7 mouse cellular contexts compared by ENCODE assay signal in genomic region chr3:84302273-84302672, GRCm38 (mm10). TPM values are rescaled to one million over a fixed set of nuclear protein-coding genes. Genes with fewer than 3 reads are reported as not detected.
DNase-seq lines count a peak whose midpoint lies in the region; ATAC-seq and TF ChIP-seq lines count a peak whose summit lies in the region.

No protein-coding gene starts in this region.

- H3K36me3 ChIP-seq in intestine, embryonic 15.5 days = no peaks in the 10 kb centered on the region
- no peaks in the 10 kb centered on the region for H3K36me3 ChIP-seq in stomach, postnatal 0 days (ENCODE audit: control insufficient read depth, insufficient read depth, low read length)

- peaks cover 24% of the 10 kb centered on the region; the same call in 1 of the 2 replicates for H3K27me3 ChIP-seq in intestine, embryonic 15.5 days (replicated peaks)
- no peaks in the 10 kb centered on the region for H3K27me3 ChIP-seq in stomach, postnatal 0 days (ENCODE audit: control insufficient read depth, insufficient read depth, low read length)

- no peak overlapping the region for H3K4me3 ChIP-seq in lung, adult 2 months (replicated peaks; ENCODE audit: extremely low read depth, low read depth, low read length)
- H3K4me3 ChIP-seq in cortical plate, adult 2 months (ENCODE audit: insufficient read depth, low read length) = no peak overlapping the region
- no peak overlapping the region for H3K4me3 ChIP-seq in intestine, embryonic 15.5 days (replicated peaks)
- H3K4me3 ChIP-seq in stomach, postnatal 0 days (ENCODE audit: low read depth, low read length) = no peak overlapping the region

- TF ChIP-seq POLR2A in lung, adult 2 months (IDR thresholded peaks at IDR 0.05; ENCODE audit: borderline replicate concordance, extremely low read depth, low read depth, low read length) = no peak
- no peak for TF ChIP-seq POLR2A in cortical plate, adult 2 months (IDR thresholded peaks at IDR 0.05; ENCODE audit: extremely low read depth, insufficient read depth, low read length)

- ATAC-seq in intestine, embryonic 15.5 days = peak; percentile 62; the same call in 1 of the 2 replicates
- peak; percentile 62; the same call in 1 of the 2 replicates for ATAC-seq in stomach, postnatal 0 days (ENCODE audit: low FRiP score, low TSS enrichment)

- H3K9ac ChIP-seq in intestine, embryonic 15.5 days = no peak overlapping the region
- no peak overlapping the region for H3K9ac ChIP-seq in stomach, postnatal 0 days (ENCODE audit: low read length)

- H3K9me3 ChIP-seq in intestine, embryonic 15.5 days = no peaks in the 10 kb centered on the region
- no peaks in the 10 kb centered on the region for H3K9me3 ChIP-seq in stomach, postnatal 0 days (ENCODE audit: control insufficient read depth, low read length)

- WGBS in lung, adult 2 months = 30% methylated on average over 4 of the region's 4 CpGs
- WGBS in intestine, embryonic 15.5 days = 16% methylated on average over 4 of the region's 4 CpGs
- 16% methylated on average over 4 of the region's 4 CpGs for WGBS in stomach, postnatal 0 days

- H3K27ac ChIP-seq in cortical plate, adult 2 months (ENCODE audit: insufficient read depth, low read length) = no peak overlapping the region
- no peak overlapping the region for H3K27ac ChIP-seq in intestine, embryonic 15.5 days
- no peak overlapping the region for H3K27ac ChIP-seq in stomach, postnatal 0 days (replicated peaks)

- TF ChIP-seq CTCF in lung, adult 2 months (IDR thresholded peaks at IDR 0.05; ENCODE audit: insufficient read depth, low read length) = peak; percentile 48; the same call in 1 of the 2 replicates
- peak; percentile 36; the same call in 1 of the 2 replicates for TF ChIP-seq CTCF in cortical plate, adult 2 months (IDR thresholded peaks at IDR 0.05; ENCODE audit: extremely low read depth, insufficient read depth, low read length)
- peak; percentile 80 for TF ChIP-seq CTCF in stomach, postnatal 0 days (IDR thresholded peaks at IDR 0.05; ENCODE audit: low read depth)

- peak; percentile 28 for DNase-seq in lung, adult 2 months
- no peak for DNase-seq in lung, adult 18-20 months
- peak; percentile 39 for DNase-seq in R1 (ENCODE audit: low read depth, low spot score)
- DNase-seq in lung, postnatal 36 days = peak; percentile 75
- DNase-seq in stomach, postnatal 0 days (ENCODE audit: low spot score) = peak; percentile 75

- TF ChIP-seq EP300 in stomach, postnatal 0 days (optimal IDR thresholded peaks at IDR 0.05) = no peak

- H3K4me2 ChIP-seq in intestine, embryonic 15.5 days (replicated peaks) = no peak overlapping the region
- H3K4me2 ChIP-seq in stomach, postnatal 0 days (replicated peaks; ENCODE audit: low read depth) = no peak overlapping the region

- H3K4me1 ChIP-seq in lung, adult 2 months (ENCODE audit: control insufficient read depth, insufficient read depth, low read length) = 0 out of 2 replicates have a peak, but pooled peaks cover 2% of the 10 kb centered on the region
- H3K4me1 ChIP-seq in cortical plate, adult 2 months (ENCODE audit: control insufficient read depth, insufficient read depth, low read length) = no peaks in the 10 kb centered on the region; the same call in 1 of the 2 replicates
- H3K4me1 ChIP-seq in intestine, embryonic 15.5 days (replicated peaks) = peaks cover 16% of the 10 kb centered on the region
- H3K4me1 ChIP-seq in stomach, postnatal 0 days (replicated peaks; ENCODE audit: control insufficient read depth, insufficient read depth) = peaks cover 3% of the 10 kb centered on the region; the same call in 1 of the 2 replicates

RNA-seq across cellular contexts. Expression of gene Trim2, which starts 4.4 kb away (rescaled TPM):
- 26.3 and 29.8 TPM in 2 replicates for polyA plus RNA-seq in lung, adult 2 months (2012; rRNA removed)
- polyA plus RNA-seq in cortical plate, adult 2 months (2012; rRNA removed) = 87.4 and 101 TPM in 2 replicates
- polyA plus RNA-seq in intestine, embryonic 15.5 days (2015; fragmentation: Nextera tagmentation; extraction: Ambion mirVana) = 50.1 and 57.2 TPM in 2 replicates
- polyA plus RNA-seq in stomach, postnatal 0 days (2015; fragmentation: Nextera tagmentation; extraction: Ambion mirVana) = 30.0 and 30.7 TPM in 2 replicates

Comparison
In these comparisons a context has a peak if more than half of its experiments do, and no peak if none do; other contexts are left out.
1. DNase-seq: peak in lung, adult 2 months (single experiment), R1 (single experiment), lung, postnatal 36 days (single experiment) and stomach, postnatal 0 days (single experiment); none in lung, adult 18-20 months (0 of 2).
2. Peak in every context shown above with its lines, with median percentiles within 50 percentile points of each other: CTCF ChIP-seq.